In the genomic region with DNA sequence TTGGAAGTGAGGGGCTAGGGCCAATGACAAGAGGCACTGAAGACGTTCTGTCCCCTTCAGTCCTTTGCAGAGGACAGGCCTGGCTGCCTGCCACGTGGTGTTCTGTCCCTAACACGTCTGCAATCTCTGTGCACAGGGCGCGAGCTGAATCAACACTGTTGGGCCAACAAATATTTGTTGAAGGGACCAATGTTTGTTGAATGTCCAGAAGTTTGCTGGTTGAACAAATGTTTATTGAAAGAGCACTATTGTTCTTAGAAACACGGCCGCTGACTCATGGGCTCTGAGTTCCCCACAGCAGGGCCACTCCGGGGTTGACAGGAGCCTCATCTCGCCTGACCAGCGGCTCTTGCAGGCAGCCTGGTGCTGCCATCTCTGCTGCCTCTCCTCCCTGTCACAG, we compare ENCODE assay signal across 12 mouse cellular contexts.
DNase-seq lines count a peak whose midpoint lies in the region; ATAC-seq lines count a peak whose summit lies in the region.
"Had no signal": no experiment of that assay in that cellular context is flagged by ENCODE, and none has a peak within 500 bp of the region (broad histone marks: within the 10 kb centered on the region; RNA-seq: fewer than 3 reads in every experiment).

No protein-coding gene starts in this region.

- no peak overlapping the region for H3K4me3 ChIP-seq in liver, embryonic 16.5 days (ENCODE audit: low read depth, low read length)
- no peak overlapping the region for H3K4me3 ChIP-seq in stomach, embryonic 14.5 days (ENCODE audit: low read depth, low read length)
- H3K4me3 ChIP-seq in forebrain, embryonic 11.5 days (ENCODE audit: low read depth, low read length) = no peak overlapping the region
- no peak overlapping the region for H3K4me3 ChIP-seq in hindbrain, embryonic 14.5 days (replicated peaks; ENCODE audit: low read length)
- H3K4me3 ChIP-seq: heart, embryonic 15.5 days; megakaryocyte, embryonic 14.5 days; neural tube, embryonic 12.5 days had no signal

- DNase-seq in layer of hippocampus, adult 9-11 months = peak; percentile 28
- no peak for DNase-seq in layer of hippocampus, postnatal 14 days (ENCODE audit: low spot score in 2 of 2)
- DNase-seq in Muller cell, postnatal 12 days (ENCODE audit: inconsistent ontology term) = peak; percentile 84
- DNase-seq in forebrain, embryonic 11.5 days (ENCODE audit: low spot score) = no peak
- no peak for DNase-seq in hindbrain, embryonic 14.5 days (ENCODE audit: low spot score)

- 46% methylated on average over 10 of the region's 10 CpGs for WGBS in liver, embryonic 16.5 days (ENCODE audit: insufficient replicate concordance)
- 45% methylated on average over 10 of the region's 10 CpGs for WGBS in stomach, embryonic 14.5 days
- 64% methylated on average over 10 of the region's 10 CpGs for WGBS in forebrain, embryonic 11.5 days
- WGBS in hindbrain, embryonic 14.5 days = 51% methylated on average over 10 of the region's 10 CpGs

- H3K27me3 ChIP-seq in liver, embryonic 16.5 days (ENCODE audit: control insufficient read depth, insufficient read depth, low read depth, low read length) = peaks cover 35% of the 10 kb centered on the region
- H3K27me3 ChIP-seq in stomach, embryonic 14.5 days (ENCODE audit: control insufficient read depth, insufficient read depth, low read length) = no peaks in the 10 kb centered on the region
- peaks cover 2% of the 10 kb centered on the region; the same call in 1 of the 2 replicates for H3K27me3 ChIP-seq in forebrain, embryonic 11.5 days (ENCODE audit: control insufficient read depth, insufficient read depth, low read length)
- no peaks in the 10 kb centered on the region for H3K27me3 ChIP-seq in hindbrain, embryonic 14.5 days (ENCODE audit: control insufficient read depth, insufficient read depth, low read length)
- H3K27me3 ChIP-seq: neural tube, embryonic 12.5 days had no signal

- no peak overlapping the region for H3K9ac ChIP-seq in liver, embryonic 16.5 days (ENCODE audit: low read depth, low read length)
- H3K9ac ChIP-seq in stomach, embryonic 14.5 days (replicated peaks; ENCODE audit: low read depth, low read length) = no peak overlapping the region
- H3K9ac ChIP-seq in forebrain, embryonic 11.5 days (ENCODE audit: low read length) = no peak overlapping the region
- H3K9ac ChIP-seq in hindbrain, embryonic 14.5 days = no peak overlapping the region
- H3K9ac ChIP-seq: heart, embryonic 15.5 days; neural tube, embryonic 12.5 days had no signal

- no peaks in the 10 kb centered on the region for H3K36me3 ChIP-seq in liver, embryonic 16.5 days (ENCODE audit: control insufficient read depth, insufficient read depth)
- H3K36me3 ChIP-seq in stomach, embryonic 14.5 days (ENCODE audit: control insufficient read depth, insufficient read depth, low read length) = no peaks in the 10 kb centered on the region
- H3K36me3 ChIP-seq in forebrain, embryonic 11.5 days (ENCODE audit: control insufficient read depth, insufficient read depth, low read length) = no peaks in the 10 kb centered on the region
- no peaks in the 10 kb centered on the region for H3K36me3 ChIP-seq in hindbrain, embryonic 14.5 days (replicated peaks; ENCODE audit: control insufficient read depth, insufficient read depth)
- H3K36me3 ChIP-seq: heart, embryonic 15.5 days; neural tube, embryonic 12.5 days had no signal

- ATAC-seq in liver, embryonic 16.5 days (ENCODE audit: low read depth) = peak; percentile 88
- peak; percentile 81 for ATAC-seq in stomach, embryonic 14.5 days (ENCODE audit: insufficient number of reproducible peaks, insufficient read depth, low FRiP score, low read depth)
- ATAC-seq in forebrain, embryonic 11.5 days (replicated peaks; ENCODE audit: low FRiP score) = no peak
- no peak for ATAC-seq in hindbrain, embryonic 14.5 days (ENCODE audit: low FRiP score)
- ATAC-seq: hindbrain, postnatal 0 days had no signal

- peaks cover 3% of the 10 kb centered on the region; the same call in 1 of the 2 replicates for H3K4me1 ChIP-seq in liver, embryonic 16.5 days (ENCODE audit: control insufficient read depth, low read depth, low read length)
- peaks cover 10% of the 10 kb centered on the region; the same call in 1 of the 2 replicates for H3K4me1 ChIP-seq in stomach, embryonic 14.5 days (ENCODE audit: control insufficient read depth, insufficient read depth, low read length)
- H3K4me1 ChIP-seq in forebrain, embryonic 11.5 days (replicated peaks; ENCODE audit: control insufficient read depth, insufficient read depth, low read length) = peaks cover 3% of the 10 kb centered on the region; the same call in 1 of the 2 replicates
- peaks cover 14% of the 10 kb centered on the region; the same call in 1 of the 2 replicates for H3K4me1 ChIP-seq in hindbrain, embryonic 14.5 days (replicated peaks; ENCODE audit: control insufficient read depth, insufficient read depth, low read length)

- H3K4me2 ChIP-seq in liver, embryonic 16.5 days (ENCODE audit: low read depth, low read length) = no peak overlapping the region
- H3K4me2 ChIP-seq in stomach, embryonic 14.5 days (replicated peaks; ENCODE audit: low read depth, low read length) = no peak overlapping the region
- H3K4me2 ChIP-seq in forebrain, embryonic 11.5 days (ENCODE audit: low read depth, low read length, severe bottlenecking) = no peak overlapping the region
- H3K4me2 ChIP-seq in hindbrain, embryonic 14.5 days (replicated peaks) = no peak overlapping the region
- H3K4me2 ChIP-seq: heart, embryonic 15.5 days; neural tube, embryonic 12.5 days had no signal

- H3K27ac ChIP-seq in liver, embryonic 16.5 days (ENCODE audit: low read length) = peak overlapping the region; percentile 25; the same call in 1 of the 2 replicates
- no peak overlapping the region for H3K27ac ChIP-seq in stomach, embryonic 14.5 days (ENCODE audit: low read length)
- no peak overlapping the region for H3K27ac ChIP-seq in forebrain, embryonic 11.5 days (ENCODE audit: low read depth, low read length)
- H3K27ac ChIP-seq in hindbrain, embryonic 14.5 days = no peak overlapping the region
- H3K27ac ChIP-seq: heart, embryonic 15.5 days; hindbrain, postnatal 0 days; kidney, postnatal 0 days; neural tube, embryonic 12.5 days had no signal

- no peaks in the 10 kb centered on the region for H3K9me3 ChIP-seq in liver, embryonic 16.5 days (replicated peaks; ENCODE audit: control insufficient read depth, low read length)
- no peaks in the 10 kb centered on the region for H3K9me3 ChIP-seq in stomach, embryonic 14.5 days (ENCODE audit: control insufficient read depth, low read depth, low read length)
- no peaks in the 10 kb centered on the region for H3K9me3 ChIP-seq in forebrain, embryonic 11.5 days (ENCODE audit: control insufficient read depth, low read length)
- H3K9me3 ChIP-seq in hindbrain, embryonic 14.5 days (ENCODE audit: control insufficient read depth, low read length) = no peaks in the 10 kb centered on the region
- H3K9me3 ChIP-seq: heart, embryonic 15.5 days; megakaryocyte, embryonic 14.5 days; neural tube, embryonic 12.5 days had no signal

Comparison
In these comparisons a context has a peak if more than half of its experiments do, and no peak if none do; other contexts are left out.
1. DNase-seq: peak in layer of hippocampus, adult 9-11 months (single experiment) and Muller cell, postnatal 12 days (single experiment); none in layer of hippocampus, postnatal 14 days (0 of 2), forebrain, embryonic 11.5 days (single experiment) and hindbrain, embryonic 14.5 days (single experiment).
2. ATAC-seq: peak in liver, embryonic 16.5 days (single experiment) and stomach, embryonic 14.5 days (single experiment); none in forebrain, embryonic 11.5 days (single experiment) and hindbrain, embryonic 14.5 days (single experiment).